Mouse (Mus musculus): ENCODE data around the gene Ppp2r5c. TPM values are rescaled to one million over a fixed set of nuclear protein-coding genes. Genes with fewer than 3 reads are reported as not detected.

Gene Ppp2r5c
- polyA plus RNA-seq, 1 experiment from 2014 or later = 133 TPM

Other genes starting within 250 kb of the Ppp2r5c start
- 0.82 and 1.2 TPM in 2 replicates for gene Dio3, start 168.1 kb upstream of the Ppp2r5c start, polyA plus RNA-seq (2015; fragmentation: Nextera tagmentation; extraction: Ambion mirVana)
- gene Dync1h1, start 154.3 kb downstream of the Ppp2r5c start, polyA plus RNA-seq (2015; fragmentation: Nextera tagmentation; extraction: Ambion mirVana) = 32.5 and 36.1 TPM in 2 replicates
- not detected in 2 replicates for gene 1700001K19Rik, start 235.5 kb downstream of the Ppp2r5c start, polyA plus RNA-seq (2015; fragmentation: Nextera tagmentation; extraction: Ambion mirVana)

All from intestine, embryonic 16.5 days (tissue).